Mouse (Mus musculus): ENCODE results near the gene Robo3.

DNA sequence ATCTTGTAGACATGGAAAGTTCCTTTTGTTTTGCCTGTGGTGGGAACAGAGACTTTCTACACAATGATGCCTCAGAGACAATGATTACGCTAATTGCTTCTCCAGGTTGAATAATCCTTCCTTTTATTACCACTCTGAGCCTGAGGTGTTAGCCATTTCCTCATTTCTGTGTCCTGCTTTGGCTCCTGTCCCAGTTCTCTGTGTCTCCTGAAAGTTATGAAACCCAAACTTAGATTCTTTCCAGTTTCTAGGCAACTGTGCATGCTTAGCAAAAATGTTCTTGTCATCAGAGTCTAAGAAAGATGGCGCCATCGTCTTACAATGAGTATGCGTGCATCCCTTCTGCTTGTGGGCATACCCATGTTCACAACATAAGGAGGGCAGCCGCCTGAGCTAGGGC is 57.3 kb downstream of the Robo3 start:
- TF ChIP-seq EP300 (IDR thresholded peaks at IDR 0.05; ENCODE audit: low read depth) (no peak), CTCF (IDR thresholded peaks at IDR 0.05; ENCODE audit: low read depth) (no peak)

All from heart, postnatal 0 days (tissue).